Mouse (Mus musculus): Measurements from ENCODE around the gene Ubl4b. TPM values are rescaled to one million over a fixed set of nuclear protein-coding genes. Genes with fewer than 3 reads are reported as not detected.

Gene Ubl4b
- polyA plus RNA-seq, 1 experiment from 2014 or later: not detected

DNA sequence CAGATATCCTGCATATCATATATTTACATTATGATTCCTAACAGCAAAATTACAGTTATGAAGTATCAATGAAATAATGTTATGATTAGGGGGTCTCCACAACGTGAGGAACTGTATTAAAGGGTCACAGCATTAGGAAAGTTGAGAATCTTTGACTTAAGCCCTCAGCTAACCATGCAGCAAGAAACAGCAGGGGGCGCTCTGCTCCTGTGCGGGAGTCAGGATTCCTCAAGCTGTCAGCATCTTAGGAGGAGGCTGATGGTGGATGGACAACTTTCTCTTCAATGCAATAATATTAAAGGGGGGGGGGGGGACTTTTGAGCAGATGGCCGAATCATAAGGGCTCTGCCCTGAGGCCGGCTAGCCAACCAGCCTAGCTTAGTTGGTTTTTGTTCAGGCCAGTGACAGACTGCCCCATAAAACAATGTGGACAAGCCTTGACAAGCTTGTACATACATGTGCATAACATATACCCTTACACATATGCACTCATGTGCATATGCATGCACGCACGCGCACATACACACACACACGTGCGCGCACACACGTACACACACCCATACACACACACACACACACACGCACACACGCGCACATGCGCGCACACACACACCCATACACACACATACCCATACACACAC is 4.3 kb downstream of the Ubl4b start:
- Histone ChIP-seq H3K36me3 (ENCODE audit: inconsistent target) (no peaks in the 10 kb centered on the region), H3K4me3 (ENCODE audit: inconsistent target) (no peak overlapping the region), H3K79me2 (ENCODE audit: inconsistent target) (no peaks in the 10 kb centered on the region), H3K27ac (no peak overlapping the region)
- 55% methylated on average over 8 of the region's 17 CpGs for WGBS (ENCODE audit: missing documents)

- Histone ChIP-seq H3K27ac (no peak overlapping the region), H3K4me3 (ENCODE audit: inconsistent target) (no peak overlapping the region), H3K79me2 (ENCODE audit: inconsistent target) (no peaks in the 10 kb centered on the region), H3K36me3 (ENCODE audit: inconsistent target) (no peaks in the 10 kb centered on the region)
- WGBS (ENCODE audit: missing documents): 55% methylated on average over 2 of the region's 2 CpGs
Measured at GRCm38 (mm10) chr3:107546956-107547355, 7.9 kb downstream of the Ubl4b start.

GRCm38 (mm10) chr3:107545716-107546412 is 9.0 kb downstream of the Ubl4b start:
- Histone ChIP-seq H3K4me3 (ENCODE audit: inconsistent target) (no peak overlapping the region), H3K27ac (no peak overlapping the region), H3K36me3 (ENCODE audit: inconsistent target) (no peaks in the 10 kb centered on the region), H3K79me2 (ENCODE audit: inconsistent target) (no peaks in the 10 kb centered on the region)
- 81% methylated on average over 10 of the region's 10 CpGs for WGBS (ENCODE audit: missing documents)

DNA sequence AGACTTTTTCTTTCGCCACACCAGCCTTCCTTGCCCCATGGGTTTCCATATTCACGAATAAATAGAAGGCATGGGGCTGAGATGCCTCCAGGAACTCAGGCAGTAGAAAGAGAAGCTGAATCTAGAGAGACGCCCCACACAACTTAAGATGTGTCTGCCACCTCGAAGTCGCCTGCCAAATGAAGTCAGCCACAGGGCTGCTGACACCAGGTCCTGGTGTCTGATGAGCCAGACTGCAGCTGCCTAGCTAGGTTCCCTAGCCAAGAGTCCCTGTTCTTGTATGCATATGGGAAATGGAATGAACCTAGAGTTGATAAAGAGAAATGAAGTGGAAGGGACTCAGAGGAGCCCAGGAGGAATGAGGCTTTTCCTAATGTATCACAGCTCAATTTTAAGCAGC is 9.6 kb downstream of the Ubl4b start:
- Histone ChIP-seq H3K4me3 (ENCODE audit: inconsistent target) (no peak overlapping the region), H3K36me3 (ENCODE audit: inconsistent target) (no peaks in the 10 kb centered on the region), H3K27ac (no peak overlapping the region), H3K79me2 (ENCODE audit: inconsistent target) (no peaks in the 10 kb centered on the region)
- WGBS (ENCODE audit: missing documents): 83% methylated on average over 5 of the region's 5 CpGs

GRCm38 (mm10) chr3:107543158-107544080 is 11.5 kb downstream of the Ubl4b start:
- no peaks in the 10 kb centered on the region for H3K36me3 ChIP-seq (ENCODE audit: inconsistent target)
- H3K79me2 ChIP-seq (ENCODE audit: inconsistent target): no peaks in the 10 kb centered on the region
- H3K27ac ChIP-seq: no peak overlapping the region
- WGBS (ENCODE audit: missing documents): 76% methylated on average over 7 of the region's 8 CpGs
- H3K4me3 ChIP-seq (ENCODE audit: inconsistent target): no peak overlapping the region

DNA sequence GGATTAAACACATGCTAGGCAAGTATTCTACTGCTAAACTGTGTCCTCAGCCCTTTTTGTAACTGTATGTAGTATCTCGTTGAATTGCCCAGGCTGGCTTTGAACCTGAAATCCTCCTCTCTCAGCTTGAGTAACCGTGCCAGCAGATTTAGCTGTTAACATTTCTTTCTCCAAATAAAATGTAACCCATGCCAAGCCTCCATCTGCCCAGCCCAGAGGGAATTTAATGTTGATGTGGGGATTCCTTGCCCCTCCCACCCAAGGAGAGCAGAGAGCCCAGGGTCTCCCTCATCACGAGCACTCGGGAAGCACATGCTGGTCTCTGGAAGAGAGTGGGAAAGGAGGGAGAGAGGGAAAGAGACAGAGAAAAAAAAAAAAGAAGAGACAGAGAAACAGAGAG is 12.3 kb downstream of the Ubl4b start:
- Histone ChIP-seq H3K36me3 (ENCODE audit: inconsistent target) (no peaks in the 10 kb centered on the region), H3K4me3 (ENCODE audit: inconsistent target) (no peak overlapping the region), H3K79me2 (ENCODE audit: inconsistent target) (no peaks in the 10 kb centered on the region), H3K27ac (no peak overlapping the region)
- WGBS (ENCODE audit: missing documents): 92% methylated on average over 2 of the region's 4 CpGs

- Histone ChIP-seq H3K36me3 (ENCODE audit: inconsistent target) (no peaks in the 10 kb centered on the region), H3K27ac (no peak overlapping the region), H3K4me3 (ENCODE audit: inconsistent target) (no peak overlapping the region), H3K79me2 (ENCODE audit: inconsistent target) (no peaks in the 10 kb centered on the region)
- 59% methylated on average over 7 of the region's 8 CpGs for WGBS (ENCODE audit: missing documents)
Measured at GRCm38 (mm10) chr3:107537504-107537889, 17.4 kb downstream of the Ubl4b start.

DNA sequence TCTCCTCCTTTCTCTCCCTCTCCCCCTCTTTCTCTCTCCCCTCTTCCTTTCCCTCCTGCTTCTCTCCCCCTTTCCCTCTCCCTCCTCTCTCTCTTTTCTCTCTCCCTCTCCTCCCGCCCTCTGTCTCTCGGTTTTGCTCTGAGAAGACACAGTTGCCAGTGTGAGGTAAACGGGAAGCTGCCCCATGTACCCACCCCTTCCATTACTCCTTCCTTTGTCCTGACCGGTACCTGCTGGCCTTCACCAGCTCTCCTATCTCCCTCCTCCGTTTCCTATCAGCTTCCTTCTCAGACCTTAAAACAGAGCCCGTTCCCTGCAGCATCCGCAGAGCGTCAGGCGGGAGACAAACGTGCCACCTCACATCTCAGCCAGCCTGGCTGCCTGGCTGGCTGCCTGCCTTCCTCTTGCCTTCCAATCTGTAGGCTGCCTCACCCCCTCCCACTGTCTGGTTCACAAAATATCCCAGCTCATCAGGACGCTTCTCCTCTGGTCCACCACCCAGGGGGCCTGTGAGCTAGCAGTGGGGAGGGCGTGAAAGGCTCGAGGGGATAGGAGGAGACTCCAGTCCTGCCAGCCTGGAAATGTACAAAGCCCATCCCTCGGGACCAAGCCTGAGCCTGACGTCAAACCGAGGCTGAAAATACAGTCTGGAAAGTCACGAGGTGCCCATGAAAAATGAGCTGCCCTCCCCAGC is 17.9 kb downstream of the Ubl4b start:
- WGBS (ENCODE audit: missing documents): 15% methylated on average over 17 of the region's 17 CpGs
- Histone ChIP-seq H3K36me3 (ENCODE audit: inconsistent target) (no peaks in the 10 kb centered on the region), H3K79me2 (ENCODE audit: inconsistent target) (no peaks in the 10 kb centered on the region), H3K4me3 (ENCODE audit: inconsistent target) (no peak overlapping the region), H3K27ac (no peak overlapping the region)

- 90% methylated on average over 7 of the region's 7 CpGs for WGBS (ENCODE audit: missing documents)
- no peak overlapping the region for H3K4me3 ChIP-seq (ENCODE audit: inconsistent target)
- H3K79me2 ChIP-seq (ENCODE audit: inconsistent target): no peaks in the 10 kb centered on the region
Measured at GRCm38 (mm10) chr3:107534951-107535350, 19.9 kb downstream of the Ubl4b start.

GRCm38 (mm10) chr3:107533532-107533931 is 21.3 kb downstream of the Ubl4b start:
- 89% methylated on average over 4 of the region's 4 CpGs for WGBS (ENCODE audit: missing documents)
- no peaks in the 10 kb centered on the region for H3K79me2 ChIP-seq (ENCODE audit: inconsistent target)
- no peak overlapping the region for H3K27ac ChIP-seq
- no peak overlapping the region for H3K4me3 ChIP-seq (ENCODE audit: inconsistent target)
- no peaks in the 10 kb centered on the region for H3K36me3 ChIP-seq (ENCODE audit: inconsistent target)

More at GRCm38 (mm10) chr3:107534951-107535350, 19.9 kb downstream of the Ubl4b start:
- no peak overlapping the region for H3K27ac ChIP-seq
- no peaks in the 10 kb centered on the region for H3K36me3 ChIP-seq (ENCODE audit: inconsistent target)

DNA sequence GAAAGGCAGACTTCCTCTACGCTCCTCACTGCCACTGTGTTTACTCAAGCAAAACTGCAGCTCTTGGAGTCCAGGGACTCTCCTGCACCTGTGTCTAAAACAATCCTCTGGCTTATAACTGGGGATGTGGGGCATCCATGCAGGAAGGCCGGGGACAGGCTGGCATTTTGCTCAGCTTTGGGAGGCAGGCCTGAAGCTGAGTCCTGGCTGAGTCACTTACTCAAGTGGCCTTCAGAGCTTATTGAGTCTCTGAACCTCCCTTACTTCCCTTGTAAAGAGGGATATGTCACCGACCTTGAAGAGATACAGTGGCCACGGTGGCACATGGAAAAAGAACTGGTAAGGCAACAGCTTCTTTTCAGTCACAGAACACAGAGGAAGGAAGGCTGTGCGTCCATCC is 24.3 kb downstream of the Ubl4b start:
- Histone ChIP-seq H3K27ac (no peak overlapping the region), H3K36me3 (ENCODE audit: inconsistent target) (no peaks in the 10 kb centered on the region), H3K4me3 (ENCODE audit: inconsistent target) (no peak overlapping the region), H3K79me2 (ENCODE audit: inconsistent target) (no peaks in the 10 kb centered on the region)
- 90% methylated on average over 5 of the region's 5 CpGs for WGBS (ENCODE audit: missing documents)

GRCm38 (mm10) chr3:107529182-107529581 is 25.7 kb downstream of the Ubl4b start:
- WGBS (ENCODE audit: missing documents): 74% methylated on average over 5 of the region's 5 CpGs
- H3K27ac ChIP-seq: peak overlapping the region; percentile 19

GRCm38 (mm10) chr3:107528401-107529118 is 26.3 kb downstream of the Ubl4b start:
- Histone ChIP-seq H3K36me3 (ENCODE audit: inconsistent target) (no peaks in the 10 kb centered on the region), H3K79me2 (ENCODE audit: inconsistent target) (no peaks in the 10 kb centered on the region), H3K4me3 (ENCODE audit: inconsistent target) (no peak overlapping the region), H3K27ac (peak overlapping the region; percentile 19)
- 38% methylated on average over 9 of the region's 9 CpGs for WGBS (ENCODE audit: missing documents)

More at GRCm38 (mm10) chr3:107529182-107529581, 25.7 kb downstream of the Ubl4b start:
- Histone ChIP-seq H3K4me3 (ENCODE audit: inconsistent target) (no peak overlapping the region), H3K36me3 (ENCODE audit: inconsistent target) (no peaks in the 10 kb centered on the region), H3K79me2 (ENCODE audit: inconsistent target) (no peaks in the 10 kb centered on the region)

DNA sequence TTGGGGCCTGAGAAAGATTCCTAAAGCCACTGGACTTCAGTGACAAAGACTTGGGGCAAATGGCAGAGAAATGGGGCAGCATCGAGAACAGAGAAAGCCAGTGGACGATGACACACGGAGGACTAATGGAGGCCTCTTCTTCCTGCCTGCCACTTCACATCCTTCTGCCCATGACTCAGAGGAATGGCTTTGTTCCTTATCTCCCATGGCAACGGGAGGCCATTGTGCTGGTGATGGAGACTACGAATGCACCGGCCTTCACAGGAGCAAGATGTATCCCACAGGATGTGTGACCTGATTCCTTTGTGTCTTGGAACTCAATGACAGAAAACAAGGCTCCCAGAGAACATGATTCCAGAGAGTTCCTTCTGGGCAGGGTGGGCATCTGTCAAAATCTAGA is 30.3 kb downstream of the Ubl4b start:
- no peak overlapping the region for H3K4me3 ChIP-seq (ENCODE audit: inconsistent target)
- H3K27ac ChIP-seq: no peak overlapping the region
- no peaks in the 10 kb centered on the region for H3K79me2 ChIP-seq (ENCODE audit: inconsistent target)
- no peaks in the 10 kb centered on the region for H3K36me3 ChIP-seq (ENCODE audit: inconsistent target)
- 48% methylated on average over 6 of the region's 6 CpGs for WGBS (ENCODE audit: missing documents)
